Mouse (Mus musculus): ENCODE data around the gene Ss18l1. TPM values are rescaled to one million over a fixed set of nuclear protein-coding genes. Genes with fewer than 3 reads are reported as not detected.

Ss18l1 gene
- polyA plus RNA-seq, 1 experiment from 2014 or later: 4.6 TPM

DNA sequence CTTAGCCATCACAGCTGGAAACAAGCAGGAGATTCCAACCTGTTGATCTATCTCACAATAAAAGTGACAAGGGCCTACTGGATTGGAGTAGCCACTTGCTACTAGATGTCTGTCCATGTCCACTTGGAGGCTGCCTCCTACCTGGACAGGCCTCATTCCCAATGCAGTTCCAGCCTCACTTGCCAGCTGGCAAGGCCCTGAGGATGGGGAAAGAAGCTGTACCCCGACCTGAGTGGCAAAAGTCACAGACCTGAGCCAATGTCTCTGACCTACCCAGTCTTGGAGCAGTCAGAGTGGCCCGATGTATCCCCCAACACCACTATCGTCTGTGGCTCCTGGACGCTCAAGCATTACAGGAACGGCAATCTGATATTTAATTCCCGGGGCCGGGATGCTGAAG is 28.6 kb upstream of the Ss18l1 start:
- Histone ChIP-seq H3K4me3 (ENCODE audit: low read depth, low read length) (no peak overlapping the region), H3K9me3 (ENCODE audit: control insufficient read depth, low read length) (no peaks in the 10 kb centered on the region), H3K27ac (replicated peaks; ENCODE audit: low read depth, low read length) (no peak overlapping the region), H3K9ac (ENCODE audit: low read depth, low read length) (no peak overlapping the region), H3K4me2 (ENCODE audit: low read depth, low read length) (no peak overlapping the region), H3K36me3 (ENCODE audit: control insufficient read depth, insufficient read depth, low read length) (no peaks in the 10 kb centered on the region), H3K27me3 (replicated peaks; ENCODE audit: control insufficient read depth, insufficient read depth, low read length) (no peaks in the 10 kb centered on the region), H3K4me1 (ENCODE audit: control insufficient read depth, insufficient read depth, low read length) (0 out of 2 replicates have a peak, but pooled peaks cover 5% of the 10 kb centered on the region)
- ATAC-seq (ENCODE audit: low read depth): no peak
- 88% methylated on average over 7 of the region's 7 CpGs for WGBS
- DNase-seq (ENCODE audit: low spot score): no peak

- H3K4me1 ChIP-seq (ENCODE audit: control insufficient read depth, insufficient read depth, low read length): 0 out of 2 replicates have a peak, but pooled peaks cover 5% of the 10 kb centered on the region
- no peak overlapping the region for H3K27ac ChIP-seq (replicated peaks; ENCODE audit: low read depth, low read length)
- H3K9ac ChIP-seq (ENCODE audit: low read depth, low read length): no peak overlapping the region
- H3K36me3 ChIP-seq (ENCODE audit: control insufficient read depth, insufficient read depth, low read length): no peaks in the 10 kb centered on the region
- H3K4me2 ChIP-seq (ENCODE audit: low read depth, low read length): no peak overlapping the region
- DNase-seq (ENCODE audit: low spot score) (no peak), ATAC-seq (ENCODE audit: low read depth) (no peak)
- WGBS: 42% methylated on average over 4 of the region's 4 CpGs
- no peak overlapping the region for H3K4me3 ChIP-seq (ENCODE audit: low read depth, low read length)
- H3K9me3 ChIP-seq (ENCODE audit: control insufficient read depth, low read length): no peaks in the 10 kb centered on the region
- no peaks in the 10 kb centered on the region; the same call in 1 of the 2 replicates for H3K27me3 ChIP-seq (replicated peaks; ENCODE audit: control insufficient read depth, insufficient read depth, low read length)
Measured at GRCm38 (mm10) chr2:180017632-180018031, 24.7 kb upstream of the Ss18l1 start.

DNA sequence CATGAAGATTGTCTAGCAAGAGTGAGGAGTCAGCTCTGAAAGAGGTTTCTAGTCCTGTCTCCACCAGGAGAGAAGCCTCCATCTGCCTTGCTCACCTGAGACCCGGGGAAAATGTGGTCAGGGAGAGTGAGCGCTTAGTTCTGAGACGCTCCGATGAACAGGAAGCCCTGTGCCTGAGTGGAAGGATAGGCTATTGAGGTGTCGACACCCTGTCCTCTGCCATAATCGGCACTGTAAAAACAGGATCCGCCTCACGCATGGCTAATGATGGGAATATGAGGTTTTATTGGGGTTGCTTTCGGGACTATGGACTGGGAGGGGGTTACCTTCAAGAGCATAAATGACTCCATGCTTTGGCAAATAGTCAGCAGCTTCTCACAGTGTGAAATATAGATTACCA is 23.7 kb upstream of the Ss18l1 start:
- Histone ChIP-seq H3K36me3 (ENCODE audit: control insufficient read depth, insufficient read depth, low read length) (no peaks in the 10 kb centered on the region), H3K9ac (ENCODE audit: low read depth, low read length) (no peak overlapping the region), H3K27ac (replicated peaks; ENCODE audit: low read depth, low read length) (no peak overlapping the region), H3K4me2 (ENCODE audit: low read depth, low read length) (no peak overlapping the region), H3K4me1 (ENCODE audit: control insufficient read depth, insufficient read depth, low read length) (0 out of 2 replicates have a peak, but pooled peaks cover 5% of the 10 kb centered on the region), H3K9me3 (ENCODE audit: control insufficient read depth, low read length) (no peaks in the 10 kb centered on the region), H3K27me3 (replicated peaks; ENCODE audit: control insufficient read depth, insufficient read depth, low read length) (peaks cover 5% of the 10 kb centered on the region), H3K4me3 (ENCODE audit: low read depth, low read length) (no peak overlapping the region)
- ATAC-seq (ENCODE audit: low read depth): no peak
- no peak for DNase-seq (ENCODE audit: low spot score)
- WGBS: 73% methylated on average over 9 of the region's 9 CpGs

DNA sequence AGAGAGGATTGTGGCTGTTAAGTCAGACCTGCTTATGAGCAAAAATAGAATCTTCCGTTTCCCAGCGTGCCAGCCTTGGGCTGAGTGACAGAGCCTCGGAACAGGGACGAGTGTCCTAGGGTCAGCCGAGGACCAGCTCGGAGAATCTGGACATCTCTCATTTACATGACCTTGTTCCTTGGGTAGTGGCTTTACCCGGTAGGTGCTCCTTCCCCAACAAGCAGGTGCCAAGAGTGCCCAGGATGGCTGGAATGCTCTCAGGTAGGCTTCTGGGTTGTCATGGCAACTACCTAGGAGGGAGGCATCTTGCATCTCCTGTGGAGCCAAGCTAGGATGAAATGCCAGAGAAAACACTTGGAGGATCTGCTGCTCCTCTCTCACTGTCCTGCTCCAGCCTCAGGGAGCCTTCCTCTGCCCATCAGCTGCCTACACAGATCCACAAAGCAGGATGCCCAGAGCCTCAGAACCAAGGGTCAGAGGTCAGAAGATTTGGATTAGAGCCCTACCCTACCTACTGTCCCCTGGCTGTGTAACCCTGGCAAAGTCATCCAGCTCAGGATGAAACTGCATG is 22.1 kb upstream of the Ss18l1 start:
- H3K4me2 ChIP-seq (ENCODE audit: low read depth, low read length): no peak overlapping the region
- H3K4me3 ChIP-seq (ENCODE audit: low read depth, low read length): no peak overlapping the region
- 80% methylated on average over 7 of the region's 7 CpGs for WGBS
- no peak overlapping the region for H3K27ac ChIP-seq (replicated peaks; ENCODE audit: low read depth, low read length)
- no peaks in the 10 kb centered on the region for H3K9me3 ChIP-seq (ENCODE audit: control insufficient read depth, low read length)
- DNase-seq (ENCODE audit: low spot score) (no peak), ATAC-seq (ENCODE audit: low read depth) (no peak)
- no peaks in the 10 kb centered on the region for H3K36me3 ChIP-seq (ENCODE audit: control insufficient read depth, insufficient read depth, low read length)
- peaks cover 6% of the 10 kb centered on the region for H3K27me3 ChIP-seq (replicated peaks; ENCODE audit: control insufficient read depth, insufficient read depth, low read length)
- 0 out of 2 replicates have a peak, but pooled peaks cover 5% of the 10 kb centered on the region for H3K4me1 ChIP-seq (ENCODE audit: control insufficient read depth, insufficient read depth, low read length)
- no peak overlapping the region for H3K9ac ChIP-seq (ENCODE audit: low read depth, low read length)

- Histone ChIP-seq H3K4me3 (ENCODE audit: low read depth, low read length) (no peak overlapping the region), H3K27me3 (replicated peaks; ENCODE audit: control insufficient read depth, insufficient read depth, low read length) (peaks cover 6% of the 10 kb centered on the region), H3K36me3 (ENCODE audit: control insufficient read depth, insufficient read depth, low read length) (no peaks in the 10 kb centered on the region), H3K27ac (replicated peaks; ENCODE audit: low read depth, low read length) (no peak overlapping the region), H3K9me3 (ENCODE audit: control insufficient read depth, low read length) (no peaks in the 10 kb centered on the region), H3K4me2 (ENCODE audit: low read depth, low read length) (no peak overlapping the region), H3K4me1 (ENCODE audit: control insufficient read depth, insufficient read depth, low read length) (peaks cover 6% of the 10 kb centered on the region), H3K9ac (ENCODE audit: low read depth, low read length) (no peak overlapping the region)
- DNase-seq (ENCODE audit: low spot score): no peak
- WGBS: 81% methylated on average over 8 of the region's 8 CpGs
- ATAC-seq (ENCODE audit: low read depth): no peak
Measured at GRCm38 (mm10) chr2:180020919-180021318, 21.4 kb upstream of the Ss18l1 start.

DNA sequence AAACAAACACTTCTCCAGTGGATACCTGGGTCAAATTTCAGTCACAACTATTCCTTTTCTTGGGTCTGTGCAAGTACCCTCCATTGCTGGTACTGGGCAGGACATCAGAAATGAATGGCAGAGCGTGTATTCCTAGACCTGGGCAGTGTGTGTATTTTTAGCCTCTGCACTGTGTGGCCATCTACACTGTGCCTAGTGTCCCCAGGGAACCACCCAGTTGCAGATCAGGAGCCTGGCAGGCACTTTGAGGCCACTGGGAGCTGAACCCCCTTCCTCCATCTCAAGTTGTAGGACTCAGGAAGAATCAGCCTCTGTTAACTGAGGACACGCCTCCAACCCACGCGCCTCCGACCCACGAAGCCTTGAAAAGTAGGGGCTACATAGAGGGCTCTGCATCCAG is 19.6 kb upstream of the Ss18l1 start:
- no peak for ATAC-seq (ENCODE audit: low read depth)
- Histone ChIP-seq H3K4me2 (ENCODE audit: low read depth, low read length) (no peak overlapping the region), H3K9ac (ENCODE audit: low read depth, low read length) (no peak overlapping the region), H3K4me3 (ENCODE audit: low read depth, low read length) (no peak overlapping the region), H3K36me3 (ENCODE audit: control insufficient read depth, insufficient read depth, low read length) (peaks cover 2% of the 10 kb centered on the region), H3K4me1 (ENCODE audit: control insufficient read depth, insufficient read depth, low read length) (peaks cover 21% of the 10 kb centered on the region), H3K9me3 (ENCODE audit: control insufficient read depth, low read length) (no peaks in the 10 kb centered on the region), H3K27ac (replicated peaks; ENCODE audit: low read depth, low read length) (no peak overlapping the region), H3K27me3 (replicated peaks; ENCODE audit: control insufficient read depth, insufficient read depth, low read length) (peaks cover 6% of the 10 kb centered on the region)
- 52% methylated on average over 6 of the region's 6 CpGs for WGBS
- no peak for DNase-seq (ENCODE audit: low spot score)

DNA sequence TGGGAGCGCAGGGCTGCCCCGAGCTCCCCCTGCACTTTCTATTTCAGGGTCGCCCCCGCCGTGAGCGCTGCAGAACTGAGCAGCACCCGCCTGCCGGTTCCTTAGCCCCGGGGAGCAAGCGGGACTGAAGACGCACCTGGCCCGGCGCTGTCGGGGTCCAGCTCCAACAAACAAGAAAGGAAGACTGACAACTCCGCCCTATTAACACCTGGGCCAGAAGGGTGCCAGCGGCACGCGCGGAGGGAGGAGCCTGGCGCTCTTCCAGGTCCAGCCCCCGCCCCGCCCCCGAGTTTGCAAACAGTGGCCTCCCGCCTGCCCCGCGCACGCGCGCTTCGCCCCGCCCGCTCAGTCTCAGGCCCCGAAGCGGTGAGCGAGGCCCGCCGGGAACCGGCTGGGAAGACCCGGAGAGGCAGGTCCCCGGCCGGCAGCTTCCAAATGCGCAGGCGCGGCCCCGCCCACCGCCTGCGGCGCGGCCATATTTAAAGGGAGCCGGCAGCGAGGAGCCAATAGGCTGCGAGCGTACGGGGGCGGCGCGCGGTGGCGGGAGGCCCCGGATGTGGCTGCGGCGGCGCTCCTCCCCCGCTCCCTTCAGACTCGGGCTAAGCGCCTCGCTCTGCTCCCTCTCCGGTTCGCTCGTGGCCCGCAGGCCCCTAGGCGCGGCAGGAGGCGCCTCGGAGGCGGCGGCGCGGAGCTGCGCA is 17.8 kb upstream of the Ss18l1 start, which contains the start of gene Lsm14b:
Gene Lsm14b (plus strand): TSS at position 587 of the 698 bp plus-strand sequence.
- Histone ChIP-seq H3K4me3 (ENCODE audit: low read depth, low read length) (peak within 1 kb of the TSS; percentile 90), H3K27ac (replicated peaks; ENCODE audit: low read depth, low read length) (peak within 1 kb of the TSS; percentile 93), H3K4me2 (ENCODE audit: low read depth, low read length) (peak within 1 kb of the TSS; percentile 95), H3K9ac (ENCODE audit: low read depth, low read length) (peak within 1 kb of the TSS; percentile 92), H3K9me3 (ENCODE audit: control insufficient read depth, low read length) (no peaks in the 10 kb centered on the region), H3K4me1 (ENCODE audit: control insufficient read depth, insufficient read depth, low read length) (peaks cover 16% of the 10 kb centered on the region), H3K27me3 (replicated peaks; ENCODE audit: control insufficient read depth, insufficient read depth, low read length) (peaks cover 6% of the 10 kb centered on the region), H3K36me3 (ENCODE audit: control insufficient read depth, insufficient read depth, low read length) (peaks cover 20% of the 10 kb centered on the region)
- ATAC-seq (ENCODE audit: low read depth) (peak; percentile 97), DNase-seq (ENCODE audit: low spot score) (peak; percentile 98)
- WGBS: 0% methylated on average over 22 of the region's 80 CpGs

- H3K4me3 ChIP-seq (ENCODE audit: low read depth, low read length): peak overlapping the region; percentile 90
- peaks cover 6% of the 10 kb centered on the region for H3K27me3 ChIP-seq (replicated peaks; ENCODE audit: control insufficient read depth, insufficient read depth, low read length)
- peak overlapping the region; percentile 93 for H3K27ac ChIP-seq (replicated peaks; ENCODE audit: low read depth, low read length)
- peak; percentile 9; the same call in 1 of the 2 replicates for ATAC-seq (ENCODE audit: low read depth)
- H3K36me3 ChIP-seq (ENCODE audit: control insufficient read depth, insufficient read depth, low read length): peaks cover 28% of the 10 kb centered on the region
- 0% methylated on average over 23 of the region's 84 CpGs for WGBS
- DNase-seq (ENCODE audit: low spot score): no peak
- no peaks in the 10 kb centered on the region for H3K9me3 ChIP-seq (ENCODE audit: control insufficient read depth, low read length)
- peak overlapping the region; percentile 95 for H3K4me2 ChIP-seq (ENCODE audit: low read depth, low read length)
- H3K9ac ChIP-seq (ENCODE audit: low read depth, low read length): peak overlapping the region; percentile 92
- peaks cover 16% of the 10 kb centered on the region for H3K4me1 ChIP-seq (ENCODE audit: control insufficient read depth, insufficient read depth, low read length)
Measured at GRCm38 (mm10) chr2:180025135-180025860, 17.0 kb upstream of the Ss18l1 start.

All from embryonic facial prominence, embryonic 14.5 days (tissue).